25 mouse cellular contexts compared by ENCODE assay signal in genomic region chr1:90215881-90216280, GRCm38 (mm10). TPM values are rescaled to one million over a fixed set of nuclear protein-coding genes. Genes with fewer than 3 reads are reported as not detected.
"Had no signal": no experiment of that assay in that cellular context is flagged by ENCODE, and none has a peak within 500 bp of the region (broad histone marks: within the 10 kb centered on the region; RNA-seq: fewer than 3 reads in every experiment).

No protein-coding gene starts in this region.

- H3K27ac ChIP-seq: gastrocnemius, adult 2 months; hindbrain, embryonic 13.5 days; hindbrain, embryonic 15.5 days; hindbrain, postnatal 0 days; kidney, embryonic 15.5 days; kidney, postnatal 0 days; limb, embryonic 13.5 days; limb, embryonic 15.5 days had no signal

- DNase-seq: gastrocnemius, adult 2 months; gastrocnemius, postnatal 10 days; gastrocnemius, postnatal 25 days; heart, adult 18-20 months; heart, postnatal 10 days; heart, postnatal 4 days; kidney, adult 11 months; kidney, adult 2 months; kidney, adult 9 months; kidney, postnatal 14 days; kidney, postnatal 36 days; layer of hippocampus, adult 9-11 months; layer of hippocampus, postnatal 36 days; left cerebral cortex, postnatal 4 days had no signal

- ATAC-seq: hindbrain, postnatal 0 days; intestine, embryonic 16.5 days had no signal

- H3K9me3 ChIP-seq: hindbrain, embryonic 13.5 days; hindbrain, embryonic 15.5 days; limb, embryonic 15.5 days had no signal

- H3K4me2 ChIP-seq: heart, embryonic 11.5 days; hindbrain, embryonic 13.5 days; hindbrain, embryonic 15.5 days; kidney, embryonic 15.5 days; limb, embryonic 13.5 days; limb, embryonic 15.5 days; liver, embryonic 11.5 days had no signal

- H3K27me3 ChIP-seq: hindbrain, embryonic 13.5 days; hindbrain, embryonic 15.5 days; kidney, embryonic 15.5 days; limb, embryonic 13.5 days; limb, embryonic 15.5 days had no signal

- H3K36me3 ChIP-seq: hindbrain, embryonic 15.5 days had no signal

- H3K9ac ChIP-seq: hindbrain, embryonic 13.5 days; hindbrain, embryonic 15.5 days; kidney, embryonic 15.5 days; limb, embryonic 13.5 days; limb, embryonic 15.5 days had no signal

- H3K4me3 ChIP-seq: gastrocnemius, adult 2 months; hindbrain, embryonic 13.5 days; hindbrain, embryonic 15.5 days; kidney, embryonic 15.5 days; limb, embryonic 13.5 days; limb, embryonic 15.5 days had no signal

RNA-seq across cellular contexts. Expression of gene Ackr3, which starts 12.1 kb away (rescaled TPM):
- total RNA-seq: granulocyte monocyte progenitor cell, adult 5-6 weeks had no signal
